Mouse (Mus musculus) lung, embryonic 15.5 days (tissue): ENCODE data around the gene Acsf3. TPM values are rescaled to one million over a fixed set of nuclear protein-coding genes. Genes with fewer than 3 reads are reported as not detected.

ENCODE experiments used
- ATAC-seq: fragments of 200-750 bp; cut with Nextera tagmentation; 2 replicates; pipeline ENCODE4 v1.8.0; 2017; ENCODE audit warnings: moderate number of reproducible peaks, borderline replicate concordance; ENCODE audit not compliant: low FRiP score, low TSS enrichment; ENCODE audit errors: extremely low read depth
- H3K27ac ChIP-seq: fragments of 300-500 bp; sonication (generic); 2 replicates; pipeline ENCODE4 v1.5.1; 2015; ENCODE audit warnings: moderate library complexity, mild to moderate bottlenecking, inconsistent platforms
- H3K27me3 ChIP-seq: fragments of 300-500 bp; sonication (generic); 2 replicates; pipeline ENCODE4 v1.6.1; 2015; ENCODE audit warnings: inconsistent platforms
- H3K36me3 ChIP-seq: fragments of 300-500 bp; sonication (generic); 2 replicates; pipeline ENCODE4 v1.6.1; 2015; ENCODE audit warnings: inconsistent platforms
- H3K4me1 ChIP-seq: fragments of 300-500 bp; sonication (generic); 2 replicates; pipeline ENCODE4 v1.6.1; 2015; ENCODE audit warnings: inconsistent platforms
- H3K4me2 ChIP-seq: fragments of 300-500 bp; sonication (generic); 2 replicates; pipeline ENCODE4 v1.6.1; 2015; ENCODE audit warnings: inconsistent platforms, mild to moderate bottlenecking, moderate library complexity
- H3K4me3 ChIP-seq: fragments of 300-500 bp; sonication (generic); 2 replicates; pipeline ENCODE4 v1.5.1; 2015; ENCODE audit warnings: mild to moderate bottlenecking, inconsistent platforms
- H3K9ac ChIP-seq: fragments of 300-500 bp; sonication (generic); 2 replicates; pipeline ENCODE4 v1.6.1; 2015; ENCODE audit warnings: inconsistent platforms
- H3K9me3 ChIP-seq: fragments of 300-500 bp; sonication (generic); 2 replicates; pipeline ENCODE4 v1.6.1; 2016; ENCODE audit warnings: inconsistent platforms
- WGBS: fragments of 180-500 bp; shearing (Covaris S2); methylation state at CpG from one replicate; pipeline ENCODE4 v1.1.7; 2015; 5-methylcytosine and 5-hydroxymethylcytosine counted together
- polyA plus RNA-seq: library from polyadenylated mRNA; unstranded; fragments of >200 nt; fragmentation: Nextera tagmentation; extraction: Ambion mirVana; gene quantifications from 2 replicates; pipeline ENCODE4 v1.2.1, GENCODE M21; 2015

The Acsf3 gene
- polyA plus RNA-seq, 1 experiment from 2014 or later: 18.6 TPM

DNA sequence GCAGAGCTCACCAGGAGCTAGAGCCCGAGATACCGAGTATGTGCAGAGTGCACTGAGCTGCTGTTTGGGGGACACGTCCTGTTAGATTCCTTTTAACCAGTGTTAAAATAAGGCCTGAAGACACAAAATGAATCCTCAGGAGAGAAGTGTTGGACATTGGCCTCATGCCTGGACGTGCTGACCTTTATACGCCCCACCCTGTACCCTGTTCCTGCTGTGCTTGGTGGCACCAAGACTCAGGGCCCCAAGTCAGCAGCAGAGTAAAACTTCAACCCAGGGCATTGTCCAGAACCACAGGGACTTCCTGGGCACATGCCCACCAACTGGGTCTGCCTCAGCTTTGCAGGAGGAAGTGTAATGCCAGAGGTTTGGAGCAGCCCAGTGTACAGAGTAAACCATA, 14.5 kb downstream of the Acsf3 start:
- H3K4me1 ChIP-seq: no peaks in the 10 kb centered on the region; the same call in 1 of the 2 replicates
- H3K4me2 ChIP-seq: no peak overlapping the region
- H3K27ac ChIP-seq: no peak overlapping the region
- no peaks in the 10 kb centered on the region for H3K9me3 ChIP-seq
- no peak overlapping the region for H3K9ac ChIP-seq
- H3K36me3 ChIP-seq: no peaks in the 10 kb centered on the region
- 86% methylated on average over 5 of the region's 5 CpGs for WGBS
- no peak overlapping the region for H3K4me3 ChIP-seq
- H3K27me3 ChIP-seq: no peaks in the 10 kb centered on the region
- ATAC-seq: no peak

DNA sequence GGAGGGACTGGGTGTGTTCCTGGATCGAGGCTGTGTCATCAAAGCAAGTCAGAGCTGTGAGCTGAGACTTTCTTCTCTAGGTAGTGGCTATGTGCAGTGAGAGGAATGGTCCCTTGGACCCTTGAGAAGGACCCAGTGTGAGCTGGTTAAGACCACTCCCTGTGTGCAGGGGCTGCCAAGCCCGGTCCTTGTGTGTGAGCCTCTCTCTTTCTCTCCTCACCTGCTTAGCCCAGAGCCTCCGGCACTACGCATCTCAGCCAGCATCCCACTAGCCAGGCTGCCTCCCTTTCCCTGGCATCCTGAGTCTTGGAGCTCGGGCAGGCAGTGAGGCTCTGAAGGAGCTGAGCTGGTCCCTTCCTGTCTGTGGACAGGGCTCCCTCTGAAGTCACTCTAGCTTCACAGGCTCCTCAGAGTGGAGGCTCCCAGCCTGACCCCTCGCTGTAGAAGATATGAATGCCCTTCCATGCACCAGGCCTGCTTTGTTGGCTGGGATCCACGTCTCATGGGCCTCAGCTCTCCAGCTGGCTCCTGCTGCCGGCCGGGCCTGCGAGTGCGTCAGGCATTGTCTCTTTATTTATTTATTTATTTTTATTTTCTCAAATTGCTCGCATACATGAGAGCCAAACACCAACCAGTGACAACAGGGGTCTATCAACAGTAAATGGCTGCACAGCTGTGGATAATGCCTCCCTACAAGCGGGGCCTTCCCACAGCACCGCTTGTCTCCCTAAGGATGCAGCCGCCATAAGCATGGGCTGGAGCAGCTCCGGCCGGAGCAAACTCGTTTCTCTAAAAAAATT, 18.3 kb downstream of the Acsf3 start:
- Histone ChIP-seq H3K27me3 (no peaks in the 10 kb centered on the region), H3K9ac (no peak overlapping the region), H3K4me1 (no peaks in the 10 kb centered on the region; the same call in 1 of the 2 replicates), H3K4me2 (no peak overlapping the region), H3K36me3 (no peaks in the 10 kb centered on the region), H3K27ac (peak overlapping the region; percentile 8; the same call in 1 of the 2 replicates), H3K9me3 (no peaks in the 10 kb centered on the region), H3K4me3 (no peak overlapping the region)
- ATAC-seq: peak; percentile 87
- WGBS: 58% methylated on average over 18 of the region's 18 CpGs

DNA sequence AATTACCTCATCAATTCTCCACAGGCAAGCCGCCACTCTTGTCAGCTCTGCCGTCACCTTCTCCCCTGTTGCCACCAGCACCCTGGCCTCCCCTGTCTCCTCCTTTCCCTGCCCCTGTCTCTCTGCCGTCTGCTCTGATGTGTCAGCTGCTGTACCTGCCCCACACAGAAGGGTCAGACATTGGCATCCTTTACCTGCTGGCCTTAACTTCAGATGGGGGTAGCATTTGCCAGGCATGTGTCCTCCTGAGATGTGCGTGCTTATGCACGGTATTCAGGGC, 18.8 kb downstream of the Acsf3 start:
- Histone ChIP-seq H3K27me3 (no peaks in the 10 kb centered on the region), H3K4me3 (no peak overlapping the region), H3K9me3 (no peaks in the 10 kb centered on the region), H3K4me2 (no peak overlapping the region), H3K9ac (no peak overlapping the region), H3K4me1 (no peaks in the 10 kb centered on the region; the same call in 1 of the 2 replicates), H3K27ac (0 out of 2 replicates have a peak overlapping the region, but pooled peaks have one; percentile 8), H3K36me3 (no peaks in the 10 kb centered on the region)
- no peak for ATAC-seq
- 65% methylated on average over 5 of the region's 5 CpGs for whole genome bisulfite sequencing

DNA sequence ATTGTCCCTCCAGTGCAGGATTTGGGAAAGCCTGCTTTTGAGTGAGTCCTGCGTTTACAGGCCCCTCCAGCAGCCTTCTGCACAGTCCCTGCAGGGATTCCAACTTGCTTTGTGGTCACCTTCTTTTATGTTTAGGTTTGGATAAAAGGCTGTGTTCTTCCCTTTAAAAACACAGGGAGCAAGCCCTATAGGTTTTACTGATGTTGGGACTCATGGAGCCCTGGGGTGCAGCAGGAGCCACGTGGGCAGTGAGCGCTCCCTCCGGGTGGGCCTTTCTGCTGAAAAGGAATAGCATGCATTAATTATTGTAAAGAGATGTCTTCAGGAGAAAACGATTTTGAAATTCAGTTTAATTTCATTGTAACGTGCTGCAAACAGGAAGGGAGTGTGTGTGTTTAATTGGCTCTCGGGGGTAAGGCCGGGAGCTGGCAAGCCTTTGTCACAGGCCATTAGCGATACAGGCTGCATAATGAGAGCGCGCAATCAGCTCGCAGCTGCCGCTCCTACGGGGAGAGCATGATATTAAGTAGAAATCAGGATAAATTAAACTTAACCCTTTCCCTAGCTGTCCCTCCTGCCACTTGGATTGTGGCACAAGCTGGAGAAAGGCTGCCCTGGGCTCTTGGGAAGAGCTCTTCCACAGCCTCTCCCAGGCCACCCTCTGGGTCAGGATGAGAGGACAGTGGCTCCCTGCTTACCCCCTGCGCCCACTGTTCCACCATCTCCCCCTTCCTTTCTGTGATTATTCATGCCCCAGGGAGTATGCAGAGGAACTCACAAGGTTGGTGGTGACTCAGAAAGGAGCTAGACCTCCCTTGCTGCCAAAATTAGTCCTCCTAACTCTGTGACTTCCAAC, 28.8 kb downstream of the Acsf3 start:
- Histone ChIP-seq H3K4me1 (no peaks in the 10 kb centered on the region), H3K9me3 (no peaks in the 10 kb centered on the region), H3K4me2 (no peak overlapping the region), H3K9ac (no peak overlapping the region), H3K27ac (no peak overlapping the region), H3K27me3 (no peaks in the 10 kb centered on the region), H3K4me3 (no peak overlapping the region), H3K36me3 (no peaks in the 10 kb centered on the region)
- 45% methylated on average over 15 of the region's 15 CpGs for WGBS
- ATAC-seq: no peak

DNA sequence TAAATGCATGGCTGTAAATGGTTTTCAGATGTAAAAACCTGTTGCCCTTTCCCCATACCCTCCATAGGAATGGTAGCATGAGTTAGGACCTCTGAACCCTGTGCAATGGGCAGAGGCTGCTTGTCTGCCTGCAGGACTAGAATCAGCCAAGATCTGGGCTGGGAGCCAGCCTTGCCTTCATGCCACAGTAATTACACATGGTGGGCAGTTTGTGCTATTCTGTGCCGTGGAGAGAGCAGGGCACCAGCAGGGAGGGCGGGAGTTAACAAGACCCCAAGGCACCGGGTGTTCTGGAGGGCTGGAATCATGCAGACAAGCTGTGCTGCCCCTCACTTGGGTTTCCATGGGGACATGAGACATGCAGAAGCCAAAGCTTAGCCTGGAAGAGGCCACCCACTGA, 30.1 kb downstream of the Acsf3 start:
- no peak overlapping the region for H3K9ac ChIP-seq
- H3K9me3 ChIP-seq: no peaks in the 10 kb centered on the region
- H3K4me3 ChIP-seq: no peak overlapping the region
- no peaks in the 10 kb centered on the region for H3K27me3 ChIP-seq
- no peaks in the 10 kb centered on the region for H3K36me3 ChIP-seq
- H3K4me1 ChIP-seq: no peaks in the 10 kb centered on the region
- no peak overlapping the region for H3K27ac ChIP-seq
- H3K4me2 ChIP-seq: no peak overlapping the region
- no peak for ATAC-seq
- WGBS: 55% methylated on average over 3 of the region's 3 CpGs

DNA sequence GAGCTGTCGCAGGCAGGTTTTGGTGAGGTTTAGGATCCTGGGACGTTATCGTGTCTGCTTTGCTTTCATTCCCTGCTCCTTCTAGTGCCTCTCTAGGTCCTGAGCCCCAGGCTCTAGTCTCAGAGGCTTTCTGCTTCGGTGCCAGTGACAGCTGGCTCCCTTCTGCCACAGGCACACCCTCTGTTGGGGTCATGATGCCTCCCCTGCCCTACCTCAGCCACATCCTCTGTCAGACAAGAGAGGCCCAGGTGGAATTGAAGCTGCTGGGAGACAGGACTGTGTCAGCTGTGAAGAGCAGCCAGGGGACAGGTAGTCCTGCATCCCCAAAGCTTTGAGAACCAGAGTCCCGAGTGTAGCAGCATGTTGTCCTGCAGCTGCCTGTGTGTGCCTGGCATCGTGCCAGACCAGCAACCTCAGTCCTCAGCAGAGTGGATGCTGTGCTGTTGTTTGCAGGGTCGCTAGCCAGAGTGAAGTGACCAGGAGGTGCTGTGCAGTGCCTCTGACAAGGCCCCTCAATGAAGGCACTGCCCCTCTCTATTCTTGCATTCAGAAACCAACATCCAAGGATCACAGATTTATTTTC, 31.8 kb downstream of the Acsf3 start:
- no peak overlapping the region for H3K9ac ChIP-seq
- H3K4me2 ChIP-seq: no peak overlapping the region
- H3K4me3 ChIP-seq: no peak overlapping the region
- H3K9me3 ChIP-seq: no peaks in the 10 kb centered on the region
- H3K27ac ChIP-seq: no peak overlapping the region
- no peaks in the 10 kb centered on the region for H3K36me3 ChIP-seq
- WGBS: 56% methylated on average over 7 of the region's 7 CpGs
- H3K27me3 ChIP-seq: no peaks in the 10 kb centered on the region
- no peak for ATAC-seq
- H3K4me1 ChIP-seq: no peaks in the 10 kb centered on the region

DNA sequence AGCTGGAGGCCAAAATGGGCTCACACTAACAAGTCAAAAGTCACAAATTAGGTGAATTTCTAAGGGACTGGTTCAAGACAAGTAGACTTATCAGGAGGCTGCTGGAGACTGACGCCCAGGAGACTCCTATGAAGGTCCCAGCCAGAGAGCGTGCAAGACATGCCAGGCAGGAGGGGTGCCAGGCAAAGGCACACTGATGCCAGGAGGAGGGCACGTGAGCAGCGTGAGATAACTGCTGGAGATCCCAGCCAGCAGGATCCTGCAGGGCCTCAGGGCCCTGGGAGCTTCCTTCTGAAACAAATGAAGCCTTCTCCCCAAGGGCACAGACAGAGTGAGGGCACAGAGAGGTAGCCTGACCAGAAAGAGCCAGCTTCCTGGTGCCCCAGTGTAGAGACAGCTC, 32.6 kb downstream of the Acsf3 start:
- Histone ChIP-seq H3K4me3 (no peak overlapping the region), H3K9me3 (no peaks in the 10 kb centered on the region), H3K4me1 (no peaks in the 10 kb centered on the region), H3K36me3 (no peaks in the 10 kb centered on the region), H3K27ac (no peak overlapping the region), H3K4me2 (no peak overlapping the region), H3K9ac (no peak overlapping the region), H3K27me3 (no peaks in the 10 kb centered on the region)
- WGBS: 88% methylated on average over 4 of the region's 4 CpGs
- no peak for ATAC-seq

DNA sequence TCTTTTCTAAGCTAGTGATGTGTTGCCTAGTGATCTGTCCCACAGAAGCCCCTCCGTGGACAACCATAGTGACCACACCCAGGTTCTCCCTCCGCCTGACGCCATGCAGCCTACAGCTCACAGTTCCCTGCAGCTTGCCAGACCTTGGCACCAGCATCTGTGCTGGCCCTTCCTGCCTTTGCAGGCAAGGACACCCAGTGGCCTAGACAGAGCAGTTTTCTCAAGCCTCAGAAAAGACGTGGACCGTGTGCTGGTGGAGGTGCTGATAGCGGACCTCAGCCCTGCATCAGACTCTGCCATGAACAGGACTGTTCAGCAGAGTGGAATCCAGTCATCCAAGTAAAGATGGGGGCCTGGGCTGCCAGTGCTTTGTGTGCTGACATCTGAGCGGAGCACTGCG, 35.1 kb downstream of the Acsf3 start:
- Histone ChIP-seq H3K27me3 (no peaks in the 10 kb centered on the region), H3K4me3 (no peak overlapping the region), H3K27ac (no peak overlapping the region), H3K9me3 (no peaks in the 10 kb centered on the region), H3K4me1 (no peaks in the 10 kb centered on the region), H3K4me2 (no peak overlapping the region), H3K9ac (no peak overlapping the region), H3K36me3 (no peaks in the 10 kb centered on the region)
- ATAC-seq: no peak
- WGBS: 74% methylated on average over 8 of the region's 8 CpGs

DNA sequence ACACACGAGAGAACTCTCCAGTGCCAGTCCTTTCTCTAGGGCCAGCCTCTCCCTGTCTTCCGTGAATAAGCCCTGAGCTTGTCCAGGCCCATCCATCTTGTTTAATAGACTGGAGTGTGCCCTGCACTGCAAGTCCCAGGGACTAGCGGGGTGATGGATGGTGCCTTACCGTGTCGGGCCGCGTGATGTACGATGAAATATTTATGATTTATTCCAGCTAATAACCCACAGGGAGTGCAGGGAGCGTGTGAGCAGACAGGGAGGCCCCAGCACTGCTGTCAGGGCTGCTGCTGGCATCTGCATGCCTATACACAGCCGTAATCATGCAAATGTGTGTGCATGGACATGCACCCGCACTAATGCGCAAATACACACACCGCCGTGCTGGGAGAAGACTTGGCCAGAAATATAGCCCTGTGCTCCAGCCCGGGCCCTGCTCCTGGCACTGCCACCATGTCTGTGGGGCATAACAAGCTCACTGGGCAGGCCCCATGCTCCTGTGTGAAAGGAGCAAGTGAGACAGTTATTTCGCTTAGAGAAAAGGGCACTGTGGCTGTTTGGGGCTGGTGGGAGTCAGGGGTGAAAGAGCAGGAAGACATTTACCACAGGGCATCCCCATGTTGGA, 36.7 kb downstream of the Acsf3 start:
- Histone ChIP-seq H3K27ac (no peak overlapping the region), H3K4me2 (no peak overlapping the region), H3K4me1 (no peaks in the 10 kb centered on the region), H3K4me3 (no peak overlapping the region), H3K27me3 (no peaks in the 10 kb centered on the region), H3K9me3 (no peaks in the 10 kb centered on the region), H3K9ac (no peak overlapping the region), H3K36me3 (no peaks in the 10 kb centered on the region)
- ATAC-seq: no peak
- 71% methylated on average over 16 of the region's 16 CpGs for WGBS

DNA sequence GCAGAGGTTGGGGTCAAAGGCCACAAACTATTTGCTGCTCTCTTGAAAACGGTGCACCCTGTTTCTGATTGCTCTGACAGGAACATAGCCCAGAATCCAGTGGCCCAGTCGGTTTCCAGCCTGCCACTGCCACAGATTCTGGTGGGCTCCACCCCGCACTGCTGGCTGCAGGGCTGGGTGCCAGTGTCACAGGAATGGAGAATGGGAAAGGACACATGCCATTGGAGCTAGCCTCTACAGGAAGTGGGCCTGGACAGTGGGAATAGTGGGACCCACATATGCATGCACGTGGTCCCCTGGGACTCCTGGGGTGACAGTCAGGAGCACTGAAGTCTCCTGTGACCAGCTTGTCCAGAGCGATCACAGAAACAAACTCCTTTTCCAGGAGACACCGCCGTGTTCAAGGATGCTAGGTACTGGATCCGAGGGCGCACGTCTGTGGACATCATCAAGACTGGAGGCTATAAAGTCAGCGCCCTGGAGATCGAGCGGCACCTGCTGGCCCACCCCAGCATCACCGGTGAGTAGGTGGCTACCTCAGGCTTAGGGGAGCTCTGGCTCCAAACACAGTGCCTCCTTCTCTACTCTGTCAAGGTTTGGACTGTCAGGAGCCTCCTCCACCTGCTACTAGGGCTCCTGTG, 37.4 kb downstream of the Acsf3 start:
- Histone ChIP-seq H3K36me3 (no peaks in the 10 kb centered on the region), H3K27me3 (no peaks in the 10 kb centered on the region), H3K4me1 (no peaks in the 10 kb centered on the region), H3K4me2 (no peak overlapping the region), H3K27ac (no peak overlapping the region), H3K9ac (no peak overlapping the region), H3K9me3 (no peaks in the 10 kb centered on the region), H3K4me3 (no peak overlapping the region)
- ATAC-seq: no peak
- 76% methylated on average over 14 of the region's 14 CpGs for WGBS

DNA sequence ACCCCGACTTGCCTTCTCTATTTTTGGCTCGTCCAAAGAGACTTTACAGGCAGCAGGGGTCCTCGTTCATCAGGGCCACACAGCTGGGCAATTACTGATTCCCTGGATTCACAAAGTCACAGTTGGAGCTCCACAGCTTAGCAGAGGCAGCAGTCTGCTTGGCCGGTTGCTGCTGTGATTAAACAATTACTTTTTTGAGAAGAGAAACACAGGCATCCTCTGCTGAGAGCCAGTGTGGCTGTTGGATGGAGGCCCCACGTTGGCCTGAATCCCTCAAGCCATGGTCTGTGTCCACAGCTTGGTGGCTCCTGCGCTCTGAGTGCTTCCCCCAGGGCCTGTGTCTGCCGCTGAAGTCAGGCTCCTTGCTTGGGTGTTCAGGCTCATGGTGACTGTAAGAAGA, 39.3 kb downstream of the Acsf3 start:
- Histone ChIP-seq H3K4me3 (no peak overlapping the region), H3K9me3 (no peaks in the 10 kb centered on the region), H3K27me3 (no peaks in the 10 kb centered on the region), H3K36me3 (no peaks in the 10 kb centered on the region), H3K27ac (no peak overlapping the region), H3K4me1 (no peaks in the 10 kb centered on the region), H3K4me2 (no peak overlapping the region), H3K9ac (no peak overlapping the region)
- ATAC-seq: no peak
- WGBS: 45% methylated on average over 7 of the region's 7 CpGs
